Mouse (Mus musculus): Measurements from ENCODE around the gene Trappc6a.

Trappc6a gene

GRCm38 (mm10) chr7:19508150-19508923, at the start of gene Trappc6a, which contains the start of gene Bloc1s3:
Gene Trappc6a, plus strand, starts transcription at chr7:19508395.
Gene Bloc1s3, minus strand, starts transcription at chr7:19508367.
- peak; percentile 82 to 89 for DNase-seq (ENCODE audit: low spot score in 2 of 2)

GRCm38 (mm10) chr7:19458591-19459111, 49.5 kb upstream of the Trappc6a start, which contains the start of gene Mark4:
Gene Mark4, minus strand, starts transcription at chr7:19458821.
- DNase-seq (ENCODE audit: low spot score in 2 of 2): peak; percentile 32 to 62

- DNase-seq (ENCODE audit: low spot score in 2 of 2): no peak
These were observed 48.9 kb upstream of the Trappc6a start for GRCm38 (mm10) chr7:19459144-19459870.

GRCm38 (mm10) chr7:19460500-19460899, 47.7 kb upstream of the Trappc6a start:
- no peak for DNase-seq (ENCODE audit: low spot score in 2 of 2)

GRCm38 (mm10) chr7:19461488-19461887, 46.7 kb upstream of the Trappc6a start:
- DNase-seq (ENCODE audit: low spot score in 2 of 2): peak; percentile 43 to 57

- DNase-seq (ENCODE audit: low spot score in 2 of 2): no peak
These were observed 45.8 kb upstream of the Trappc6a start for GRCm38 (mm10) chr7:19462443-19462842.

- DNase-seq (ENCODE audit: low spot score in 2 of 2): no peak
These were observed 45.3 kb upstream of the Trappc6a start, which contains the start of gene Exoc3l2 for GRCm38 (mm10) chr7:19462884-19463381. Gene Exoc3l2, plus strand, starts transcription at chr7:19463331.

GRCm38 (mm10) chr7:19464367-19465307, 43.6 kb upstream of the Trappc6a start:
- no peak for DNase-seq (ENCODE audit: low spot score in 2 of 2)

GRCm38 (mm10) chr7:19466602-19467145, 41.5 kb upstream of the Trappc6a start:
- DNase-seq (ENCODE audit: low spot score in 2 of 2): no peak

- DNase-seq (ENCODE audit: low spot score in 2 of 2): no peak
These were observed 40.6 kb upstream of the Trappc6a start for GRCm38 (mm10) chr7:19467638-19468037.

GRCm38 (mm10) chr7:19468279-19468678, 39.9 kb upstream of the Trappc6a start:
- DNase-seq (ENCODE audit: low spot score in 2 of 2): no peak

- DNase-seq (ENCODE audit: low spot score in 2 of 2): no peak
These were observed 38.8 kb upstream of the Trappc6a start for GRCm38 (mm10) chr7:19469404-19469803.

- no peak for DNase-seq (ENCODE audit: low spot score in 2 of 2)
These were observed 37.9 kb upstream of the Trappc6a start for GRCm38 (mm10) chr7:19470308-19470707.

- no peak for DNase-seq (ENCODE audit: low spot score in 2 of 2)
These were observed 35.8 kb upstream of the Trappc6a start for GRCm38 (mm10) chr7:19472403-19472802.

- peak in 1 of 2 experiments; percentile 34 for DNase-seq (ENCODE audit: low spot score in 2 of 2)
These were observed 34.2 kb upstream of the Trappc6a start for GRCm38 (mm10) chr7:19473875-19474443.

- DNase-seq (ENCODE audit: low spot score in 2 of 2): no peak
These were observed 31.1 kb upstream of the Trappc6a start for GRCm38 (mm10) chr7:19477084-19477483.

- no peak for DNase-seq (ENCODE audit: low spot score in 2 of 2)
These were observed 30.4 kb upstream of the Trappc6a start for GRCm38 (mm10) chr7:19477624-19478384.

GRCm38 (mm10) chr7:19483281-19483680, 24.9 kb upstream of the Trappc6a start:
- DNase-seq (ENCODE audit: low spot score in 2 of 2): no peak

GRCm38 (mm10) chr7:19485488-19485887, 22.7 kb upstream of the Trappc6a start:
- no peak for DNase-seq (ENCODE audit: low spot score in 2 of 2)

GRCm38 (mm10) chr7:19486549-19486948, 21.6 kb upstream of the Trappc6a start:
- no peak for DNase-seq (ENCODE audit: low spot score in 2 of 2)
